Mouse (Mus musculus) heart, embryonic 15.5 days (tissue): ENCODE data around the gene Dapk1. TPM values are rescaled to one million over a fixed set of nuclear protein-coding genes. Genes with fewer than 3 reads are reported as not detected.
"Not testable (repeated sequence)": the region's sequence is repeated elsewhere in the genome, so short reads cannot be mapped to it uniquely, and the experiment has no call there.

Source experiments
- ATAC-seq: fragments of 200-750 bp; cut with Nextera tagmentation; replicated peaks from 2 replicates; pipeline ENCODE4 v1.8.0; 2017; ENCODE audit warnings: low read depth, moderate TSS enrichment; ENCODE audit not compliant: insufficient number of reproducible peaks, insufficient read depth, low FRiP score
- H3K27ac ChIP-seq: fragments of 300-500 bp; sonication (generic); 2 replicates; pipeline ENCODE4 v1.5.1; 2015; ENCODE audit warnings: mild to moderate bottlenecking, inconsistent platforms
- H3K27me3 ChIP-seq: fragments of 300-500 bp; sonication (generic); 2 replicates; pipeline ENCODE4 v1.6.1; 2015; ENCODE audit warnings: inconsistent platforms
- H3K36me3 ChIP-seq: fragments of 300-500 bp; sonication (generic); 2 replicates; pipeline ENCODE4 v1.6.1; 2015; ENCODE audit warnings: mild to moderate bottlenecking, inconsistent platforms
- H3K4me1 ChIP-seq: fragments of 300-500 bp; sonication (generic); replicated peaks from 2 replicates; pipeline ENCODE4 v1.6.1; 2015; ENCODE audit warnings: inconsistent platforms
- H3K4me2 ChIP-seq: fragments of 300-500 bp; sonication (generic); 2 replicates; pipeline ENCODE4 v1.6.1; 2015; ENCODE audit warnings: inconsistent platforms, mild to moderate bottlenecking, moderate library complexity
- H3K4me3 ChIP-seq: fragments of 300-500 bp; sonication (generic); 2 replicates; pipeline ENCODE4 v1.5.1; 2015; ENCODE audit warnings: mild to moderate bottlenecking, inconsistent platforms
- H3K9ac ChIP-seq: fragments of 300-500 bp; sonication (generic); 2 replicates; pipeline ENCODE4 v1.6.1; 2015; ENCODE audit warnings: mild to moderate bottlenecking, inconsistent platforms
- H3K9me3 ChIP-seq: fragments of 300-500 bp; sonication (generic); replicated peaks from 2 replicates; pipeline ENCODE4 v1.6.1; 2016; ENCODE audit warnings: inconsistent platforms
- whole genome bisulfite sequencing: fragments of 180-500 bp; shearing (Covaris S2); methylation state at CpG from one replicate; pipeline ENCODE4 v1.1.7; 2015; ENCODE audit warnings: mixed read lengths; 5-methylcytosine and 5-hydroxymethylcytosine counted together
- polyA plus RNA-seq: library from polyadenylated mRNA; unstranded; fragments of >200 nt; fragmentation: Nextera tagmentation; extraction: Ambion mirVana; gene quantifications from 2 replicates; pipeline ENCODE4 v1.2.1, GENCODE M21; 2015

The Dapk1 gene
- polyA plus RNA-seq, 1 experiment from 2014 or later: 7.6 TPM

- Histone ChIP-seq H3K4me2 (peak overlapping the region; percentile 91), H3K27ac (peak overlapping the region; percentile 55), H3K27me3 (no peaks in the 10 kb centered on the region), H3K4me1 (peaks cover 6% of the 10 kb centered on the region), H3K4me3 (peak overlapping the region; percentile 66), H3K9me3 (no peaks in the 10 kb centered on the region), H3K9ac (peak overlapping the region; percentile 77), H3K36me3 (no peaks in the 10 kb centered on the region)
- WGBS: 14% methylated on average over 34 of the region's 34 CpGs
- ATAC-seq: peak; percentile 47
These were observed 887 bp downstream of the Dapk1 start for GRCm38 (mm10) chr13:60602416-60603251.

DNA sequence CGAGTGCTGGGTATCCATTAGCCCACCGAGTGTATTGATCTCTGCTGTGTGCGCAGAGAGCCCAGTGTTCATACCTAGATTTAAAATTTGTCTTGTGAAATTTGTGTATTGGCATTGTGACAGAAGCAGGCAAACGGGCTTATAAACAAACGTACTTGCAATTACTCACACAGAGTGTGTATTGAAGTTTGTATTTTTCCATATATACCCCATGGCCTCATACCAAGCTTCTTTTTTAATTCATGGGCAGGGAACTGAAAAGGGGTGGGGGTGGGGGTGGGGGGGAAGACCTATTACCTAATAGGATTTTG lies 1.5 kb downstream of the Dapk1 start:
- Histone ChIP-seq H3K27ac (no peak overlapping the region), H3K9me3 (no peaks in the 10 kb centered on the region), H3K4me3 (peak overlapping the region; percentile 66), H3K36me3 (no peaks in the 10 kb centered on the region), H3K27me3 (no peaks in the 10 kb centered on the region), H3K4me1 (peaks cover 6% of the 10 kb centered on the region), H3K4me2 (peak overlapping the region; percentile 91), H3K9ac (no peak overlapping the region)
- 71% methylated on average over 5 of the region's 5 CpGs for WGBS
- ATAC-seq: no peak

DNA sequence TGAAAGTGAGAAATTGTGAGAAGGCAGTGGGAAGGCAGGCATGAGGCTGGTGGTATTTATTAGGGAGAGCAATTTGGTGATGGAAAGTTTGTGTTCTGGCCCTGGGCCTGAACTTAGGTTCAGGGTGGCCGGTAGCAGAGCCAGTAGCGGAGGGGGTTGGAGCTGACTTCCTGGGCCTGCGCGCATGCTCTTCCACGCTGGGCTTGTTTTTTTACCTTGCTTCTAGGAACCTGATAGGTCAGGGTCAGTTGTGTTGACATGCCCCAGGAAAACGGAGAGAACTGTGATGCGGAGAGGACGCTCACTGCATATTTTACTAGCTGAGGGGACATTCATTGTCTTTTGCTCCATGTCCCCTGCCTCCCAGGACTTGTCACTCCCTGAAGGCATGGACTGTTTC lies 5.7 kb downstream of the Dapk1 start:
- H3K4me1 ChIP-seq: peaks cover 5% of the 10 kb centered on the region
- H3K27me3 ChIP-seq: no peaks in the 10 kb centered on the region
- H3K27ac ChIP-seq: no peak overlapping the region
- 85% methylated on average over 8 of the region's 8 CpGs for WGBS
- no peak overlapping the region for H3K9ac ChIP-seq
- H3K4me2 ChIP-seq: no peak overlapping the region
- H3K36me3 ChIP-seq: no peaks in the 10 kb centered on the region
- no peaks in the 10 kb centered on the region for H3K9me3 ChIP-seq
- ATAC-seq: no peak
- H3K4me3 ChIP-seq: no peak overlapping the region

DNA sequence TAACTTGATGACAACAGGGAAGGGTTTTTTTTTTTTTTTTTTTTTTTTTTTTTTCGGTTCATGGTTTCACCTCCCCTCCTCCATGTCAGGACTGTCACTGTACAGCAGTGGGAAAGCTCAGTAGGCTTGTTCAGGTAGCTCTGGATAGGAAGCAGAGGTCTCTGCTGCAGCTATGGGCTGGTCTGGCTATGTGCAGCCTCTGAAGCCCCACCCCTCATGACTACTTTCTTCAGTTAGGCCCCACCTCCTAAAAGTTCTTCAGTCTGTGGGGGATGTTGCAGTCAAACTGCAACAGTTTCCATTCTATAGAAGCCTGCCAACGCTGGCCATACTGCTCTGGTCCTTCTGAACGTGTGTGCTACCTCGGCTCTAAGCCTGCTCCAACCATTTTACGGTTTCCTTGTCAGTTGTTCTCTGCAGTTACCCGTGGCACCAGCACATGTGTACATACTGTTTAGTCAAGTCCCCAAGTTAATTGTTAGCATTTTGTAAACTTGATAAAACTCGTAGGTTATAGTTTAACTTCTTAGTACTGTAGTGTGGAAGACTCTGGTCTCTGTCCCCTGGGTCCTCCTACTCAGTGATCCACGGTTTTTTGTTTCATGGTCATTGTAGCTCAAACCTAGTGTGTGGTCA lies 6.8 kb downstream of the Dapk1 start:
- 75% methylated on average over 8 of the region's 8 CpGs for WGBS
- no peak overlapping the region for H3K4me2 ChIP-seq
- no peaks in the 10 kb centered on the region for H3K36me3 ChIP-seq
- no peak overlapping the region for H3K4me3 ChIP-seq
- no peak for ATAC-seq
- H3K9ac ChIP-seq: no peak overlapping the region
- no peaks in the 10 kb centered on the region for H3K27me3 ChIP-seq
- H3K9me3 ChIP-seq: no peaks in the 10 kb centered on the region
- H3K27ac ChIP-seq: no peak overlapping the region
- peaks cover 2% of the 10 kb centered on the region for H3K4me1 ChIP-seq

GRCm38 (mm10) chr13:60609234-60609633 lies 7.5 kb downstream of the Dapk1 start:
- Histone ChIP-seq H3K27me3 (no peaks in the 10 kb centered on the region), H3K36me3 (no peaks in the 10 kb centered on the region), H3K27ac (no peak overlapping the region), H3K4me1 (peaks cover 4% of the 10 kb centered on the region), H3K4me2 (no peak overlapping the region), H3K4me3 (no peak overlapping the region), H3K9ac (no peak overlapping the region), H3K9me3 (no peaks in the 10 kb centered on the region)
- WGBS: 56% methylated on average over 4 of the region's 4 CpGs
- no peak for ATAC-seq

DNA sequence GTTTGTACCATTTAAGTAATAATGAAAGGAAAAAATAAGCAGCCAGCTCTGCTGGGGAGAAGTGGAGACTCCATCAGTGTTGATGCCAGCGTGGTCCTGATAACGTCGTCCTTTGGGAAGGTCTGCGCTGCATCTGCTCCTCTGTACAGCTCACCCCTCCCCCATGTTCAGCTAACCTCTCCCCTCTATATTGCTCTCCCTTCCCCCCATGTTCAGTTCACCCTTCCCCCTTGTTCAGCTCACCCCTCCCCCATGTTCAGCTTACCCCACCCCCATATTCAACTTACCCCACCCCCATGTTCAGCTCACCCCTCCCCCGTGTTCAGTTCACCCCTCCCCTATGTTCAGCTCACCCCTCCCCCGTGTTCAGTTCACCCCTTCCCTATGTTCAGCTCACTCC lies 8.8 kb downstream of the Dapk1 start:
- Histone ChIP-seq H3K4me1 (peaks cover 5% of the 10 kb centered on the region), H3K27ac (no peak overlapping the region), H3K9ac (no peak overlapping the region), H3K36me3 (no peaks in the 10 kb centered on the region), H3K4me3 (no peak overlapping the region), H3K27me3 (no peaks in the 10 kb centered on the region), H3K9me3 (no peaks in the 10 kb centered on the region), H3K4me2 (no peak overlapping the region)
- ATAC-seq: no peak
- 38% methylated on average over 6 of the region's 6 CpGs for WGBS

GRCm38 (mm10) chr13:60610971-60611370 lies 9.2 kb downstream of the Dapk1 start:
- WGBS: 73% methylated on average over 6 of the region's 6 CpGs
- H3K27me3 ChIP-seq, H3K4me2 ChIP-seq, H3K36me3 ChIP-seq, H3K9me3 ChIP-seq, H3K4me3 ChIP-seq, H3K9ac ChIP-seq, H3K4me1 ChIP-seq, H3K27ac ChIP-seq, ATAC-seq: not testable (repeated sequence)

DNA sequence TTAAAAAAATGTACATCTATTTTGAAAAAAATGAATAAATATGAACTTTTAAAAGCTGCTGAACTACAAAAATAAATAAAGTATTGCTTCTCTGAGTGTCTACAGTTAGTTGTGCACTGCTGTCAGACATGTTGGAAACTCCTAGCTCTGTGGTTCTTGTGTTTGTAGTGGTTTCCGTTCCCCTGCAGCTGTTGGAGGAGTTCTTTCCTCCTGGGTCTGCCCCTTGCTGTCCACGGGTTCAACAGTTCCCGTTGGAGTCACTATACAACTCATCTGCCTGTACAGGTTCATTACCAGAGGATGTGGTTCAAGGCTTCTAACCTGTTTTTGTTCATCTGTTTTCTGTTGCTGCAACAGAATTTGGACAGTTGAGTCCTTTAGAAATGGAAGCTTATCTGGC lies 10.4 kb downstream of the Dapk1 start:
- no peaks in the 10 kb centered on the region for H3K27me3 ChIP-seq
- H3K27ac ChIP-seq: no peak overlapping the region; the same call in 1 of the 2 replicates
- H3K9ac ChIP-seq: no peak overlapping the region
- H3K4me2 ChIP-seq: no peak overlapping the region
- H3K4me1 ChIP-seq: peaks cover 5% of the 10 kb centered on the region
- no peak for ATAC-seq
- no peak overlapping the region for H3K4me3 ChIP-seq
- no peaks in the 10 kb centered on the region for H3K9me3 ChIP-seq
- no peaks in the 10 kb centered on the region for H3K36me3 ChIP-seq
- 59% methylated on average over 3 of the region's 3 CpGs for WGBS

DNA sequence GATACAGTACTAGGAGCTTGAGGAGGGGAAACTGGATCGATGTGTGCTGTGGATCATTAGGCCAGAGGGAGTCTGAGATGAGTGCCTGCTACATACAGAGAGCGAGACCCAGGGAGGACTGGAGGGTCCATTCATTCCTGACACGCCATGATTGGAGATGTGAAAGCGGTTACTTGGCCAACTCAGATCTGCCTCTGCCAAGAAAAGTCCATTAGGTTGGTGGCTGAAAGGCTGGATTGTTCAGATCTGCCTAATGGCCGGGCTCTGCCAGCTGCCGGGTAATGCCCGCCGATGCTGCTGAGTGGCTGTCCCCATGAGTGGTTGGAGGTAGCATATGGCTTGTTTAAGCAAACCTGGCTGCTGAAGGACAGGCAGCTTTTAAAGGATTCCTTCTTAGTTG lies 12.4 kb downstream of the Dapk1 start:
- Histone ChIP-seq H3K27ac (no peak overlapping the region), H3K9ac (no peak overlapping the region), H3K9me3 (no peaks in the 10 kb centered on the region), H3K4me3 (no peak overlapping the region), H3K4me2 (no peak overlapping the region), H3K27me3 (no peaks in the 10 kb centered on the region), H3K4me1 (peaks cover 17% of the 10 kb centered on the region), H3K36me3 (no peaks in the 10 kb centered on the region)
- WGBS: 89% methylated on average over 8 of the region's 8 CpGs
- ATAC-seq: no peak

DNA sequence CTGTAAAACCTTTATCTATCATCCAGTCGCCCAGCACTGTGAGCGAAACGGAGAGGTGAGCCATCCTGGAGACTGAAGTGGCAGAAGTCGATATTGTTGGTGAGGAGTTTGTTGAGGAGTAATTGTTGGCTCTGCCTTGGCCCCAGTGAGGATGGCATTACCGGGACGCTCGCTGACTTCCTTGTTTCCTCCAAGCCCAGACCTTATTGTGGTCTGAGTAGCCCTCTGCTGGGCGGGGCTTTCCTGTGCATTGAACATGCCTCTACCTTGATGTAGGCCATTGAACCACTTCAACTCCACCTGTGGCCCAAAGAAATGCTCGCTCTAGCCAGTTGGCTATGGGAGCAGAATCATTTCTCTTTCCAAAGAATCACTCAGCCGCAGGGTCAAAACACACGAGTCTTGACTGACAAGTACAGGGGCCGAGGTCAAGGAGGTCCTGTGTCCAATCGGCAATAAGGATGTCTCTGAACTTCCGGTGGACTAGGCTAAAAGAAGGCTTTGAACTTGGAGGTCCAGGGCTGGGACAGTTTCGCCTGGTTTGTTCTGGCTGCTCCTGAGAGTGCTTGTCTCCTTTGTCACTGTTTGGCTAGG lies 13.4 kb downstream of the Dapk1 start:
- no peak overlapping the region for H3K4me2 ChIP-seq
- H3K4me3 ChIP-seq: no peak overlapping the region
- no peaks in the 10 kb centered on the region for H3K36me3 ChIP-seq
- H3K9me3 ChIP-seq: no peaks in the 10 kb centered on the region
- no peaks in the 10 kb centered on the region for H3K27me3 ChIP-seq
- H3K27ac ChIP-seq: no peak overlapping the region
- H3K9ac ChIP-seq: no peak overlapping the region
- 61% methylated on average over 15 of the region's 15 CpGs for WGBS
- no peak for ATAC-seq
- peaks cover 26% of the 10 kb centered on the region for H3K4me1 ChIP-seq

- ATAC-seq: no peak
These were observed 14.3 kb downstream of the Dapk1 start for GRCm38 (mm10) chr13:60616036-60616435.

More at GRCm38 (mm10) chr13:60616036-60616435, 14.3 kb downstream of the Dapk1 start:
- H3K36me3 ChIP-seq: no peaks in the 10 kb centered on the region
- H3K4me3 ChIP-seq: no peak overlapping the region
- no peaks in the 10 kb centered on the region for H3K9me3 ChIP-seq
- 60% methylated on average over 6 of the region's 6 CpGs for WGBS
- no peak overlapping the region for H3K4me2 ChIP-seq
- no peaks in the 10 kb centered on the region for H3K27me3 ChIP-seq
- H3K4me1 ChIP-seq: peaks cover 32% of the 10 kb centered on the region
- H3K27ac ChIP-seq: no peak overlapping the region
- no peak overlapping the region for H3K9ac ChIP-seq
